Mouse (Mus musculus): Measurements from ENCODE around the gene Cdh22. TPM values are rescaled to one million over a fixed set of nuclear protein-coding genes. Genes with fewer than 3 reads are reported as not detected.
A peak's percentile ranks its signal among the peaks of the same experiment; 100 is the strongest.

The Cdh22 gene
- total RNA-seq, 1 experiment from 2014 or later: 1.2 TPM

DNA sequence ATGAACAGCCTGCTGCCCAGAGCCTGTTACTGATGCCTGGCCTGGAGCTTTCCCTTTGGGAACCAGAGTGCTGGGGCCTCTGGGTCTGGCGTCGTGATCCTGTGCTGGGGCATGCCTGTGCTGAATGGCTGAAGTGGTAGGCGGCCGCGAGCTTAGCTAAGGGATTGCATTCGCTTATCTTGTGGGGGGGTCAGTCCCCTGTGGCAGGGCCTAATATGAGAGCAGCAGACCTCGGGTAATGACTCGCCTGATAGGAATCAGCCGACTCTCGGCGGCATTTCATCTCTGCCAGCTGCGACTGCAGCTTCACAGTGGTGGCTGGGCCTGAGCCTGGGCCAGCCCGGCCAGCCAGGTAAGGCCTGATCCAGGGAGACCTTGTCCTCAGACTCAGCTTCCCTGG lies 88.8 kb downstream of the Cdh22 start:
- DNase-seq: peak; percentile 13

DNA sequence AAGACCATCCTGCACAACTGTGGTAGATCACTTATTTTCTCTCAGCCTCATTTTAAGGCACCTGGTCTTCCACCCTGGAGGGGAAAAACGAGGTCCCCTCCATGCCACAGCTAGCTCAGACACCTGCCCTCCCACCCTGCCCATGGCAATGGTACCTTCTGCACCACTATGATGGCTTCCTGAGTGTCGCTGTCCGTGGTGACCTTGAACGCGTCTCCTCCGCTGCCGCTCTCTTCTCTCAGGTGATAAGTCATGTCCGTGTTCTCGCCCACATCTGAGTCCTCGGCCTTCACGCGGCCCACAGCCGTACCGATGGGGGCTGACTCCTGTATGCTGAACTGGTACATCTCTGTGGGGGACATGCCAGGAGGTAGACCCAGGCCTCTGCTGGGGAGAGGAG lies 91.2 kb downstream of the Cdh22 start:
- no peak for DNase-seq

DNA sequence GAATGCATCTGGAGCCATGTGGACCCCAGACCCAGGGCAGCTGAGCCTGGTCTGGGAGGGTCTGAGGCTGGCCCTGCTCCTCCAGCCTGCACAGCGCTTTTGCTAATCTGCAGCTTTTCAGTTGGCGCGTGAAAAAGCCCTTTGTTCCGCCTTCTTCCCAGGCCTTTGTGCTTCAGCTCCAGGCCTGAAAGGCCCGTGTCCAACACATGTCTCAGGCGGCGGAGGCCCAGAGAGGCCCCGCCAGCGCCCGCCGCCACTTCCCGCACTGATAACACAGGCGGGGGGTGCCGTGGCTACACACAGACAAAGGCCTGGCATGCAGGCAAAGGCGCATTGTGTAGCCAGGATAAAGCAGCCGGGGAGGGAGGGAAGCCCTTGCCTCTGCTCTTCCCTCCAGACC lies 98.6 kb downstream of the Cdh22 start:
- no peak for DNase-seq

DNA sequence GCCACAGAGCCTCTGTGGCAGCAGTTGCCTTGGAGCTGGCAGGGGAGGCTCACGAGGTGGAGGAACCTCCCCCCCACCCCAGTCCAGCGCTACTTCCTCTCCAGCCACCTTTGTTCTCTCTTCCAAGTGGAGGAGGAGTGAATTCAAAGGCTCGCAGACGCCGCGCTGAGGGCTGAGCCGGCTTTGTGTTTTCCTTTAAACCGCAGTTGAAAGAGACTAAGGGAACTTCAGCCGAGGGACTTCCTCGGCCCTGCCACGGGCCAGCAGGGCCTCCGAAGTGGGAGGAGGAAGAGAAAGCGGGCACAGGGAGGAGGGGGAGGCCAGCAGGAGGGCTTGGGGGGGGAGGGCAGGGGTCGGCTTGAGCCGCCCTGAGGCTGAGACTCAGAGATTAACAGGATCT lies 101.1 kb downstream of the Cdh22 start:
- DNase-seq: no peak

DNA sequence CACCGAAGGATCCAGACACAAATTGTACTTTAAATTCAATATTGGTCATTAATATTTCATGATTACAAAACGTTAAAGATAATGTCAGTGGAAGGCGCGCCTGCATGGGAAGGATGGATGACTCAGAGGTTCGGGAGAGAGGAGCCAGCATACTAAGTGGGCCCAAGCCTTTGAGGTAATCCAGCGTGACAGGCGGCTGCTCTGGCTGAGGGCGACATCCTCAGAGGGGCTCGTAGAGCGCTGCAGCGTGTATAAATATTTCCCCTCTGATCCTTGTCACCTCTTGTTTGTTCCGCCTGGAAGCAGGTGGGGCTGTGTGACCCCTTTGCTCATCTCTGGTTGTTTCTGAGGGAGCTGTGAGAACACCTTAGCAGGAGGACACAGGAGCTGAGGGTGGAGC lies 103.2 kb downstream of the Cdh22 start:
- no peak for DNase-seq

DNA sequence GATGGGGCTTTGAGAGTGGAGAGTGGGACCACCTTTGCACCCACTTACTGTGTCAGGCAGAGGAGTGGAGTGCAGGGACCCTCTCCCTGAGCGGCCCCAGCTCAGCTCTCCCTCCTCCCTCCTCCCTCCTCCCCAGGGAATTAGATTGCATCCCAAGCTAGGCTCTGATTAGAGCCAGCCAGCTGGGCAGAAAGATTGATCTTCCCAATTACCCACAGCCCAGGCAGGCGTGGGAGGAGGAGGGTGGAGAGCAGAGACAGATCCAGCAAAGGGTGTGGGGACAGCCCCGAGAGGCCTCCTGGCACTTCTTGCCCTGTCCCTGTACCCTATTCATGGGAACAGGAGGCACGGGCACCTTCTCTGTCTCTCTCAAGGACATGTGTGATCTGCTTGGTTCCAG lies 105.5 kb downstream of the Cdh22 start:
- no peak for DNase-seq

DNA sequence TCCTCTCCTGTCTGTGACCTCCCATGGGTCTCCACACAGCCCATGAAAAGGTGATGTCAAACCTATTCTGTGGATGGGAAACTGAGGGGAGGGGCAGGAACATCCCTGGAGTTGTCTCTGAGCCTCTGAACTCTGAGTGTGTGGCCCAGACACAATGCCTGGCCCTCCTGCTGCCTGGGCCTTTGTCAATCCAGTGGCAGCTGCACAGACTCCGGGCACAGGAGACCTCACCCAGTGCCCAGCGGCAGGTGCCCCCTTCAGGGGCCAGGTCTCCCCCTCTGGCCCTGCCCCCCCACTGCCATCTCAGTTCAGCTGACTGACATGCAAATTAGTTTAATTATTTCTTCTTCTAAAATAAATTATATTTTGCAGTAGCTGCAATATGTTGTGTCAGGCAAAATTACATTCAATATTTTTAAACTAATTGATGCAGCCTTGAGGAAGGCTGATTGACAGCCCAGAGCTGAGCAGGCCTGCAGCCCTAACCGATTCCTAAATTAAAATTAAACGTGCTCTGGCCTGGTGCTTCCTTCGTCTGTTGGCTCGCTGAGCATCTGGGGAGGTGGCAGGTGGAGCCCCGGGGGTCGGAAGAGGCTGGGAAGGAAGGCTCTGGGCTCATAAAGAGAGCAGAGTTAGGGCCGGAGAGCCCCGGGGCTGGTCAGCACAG lies 107.6 kb downstream of the Cdh22 start:
- DNase-seq: no peak

DNA sequence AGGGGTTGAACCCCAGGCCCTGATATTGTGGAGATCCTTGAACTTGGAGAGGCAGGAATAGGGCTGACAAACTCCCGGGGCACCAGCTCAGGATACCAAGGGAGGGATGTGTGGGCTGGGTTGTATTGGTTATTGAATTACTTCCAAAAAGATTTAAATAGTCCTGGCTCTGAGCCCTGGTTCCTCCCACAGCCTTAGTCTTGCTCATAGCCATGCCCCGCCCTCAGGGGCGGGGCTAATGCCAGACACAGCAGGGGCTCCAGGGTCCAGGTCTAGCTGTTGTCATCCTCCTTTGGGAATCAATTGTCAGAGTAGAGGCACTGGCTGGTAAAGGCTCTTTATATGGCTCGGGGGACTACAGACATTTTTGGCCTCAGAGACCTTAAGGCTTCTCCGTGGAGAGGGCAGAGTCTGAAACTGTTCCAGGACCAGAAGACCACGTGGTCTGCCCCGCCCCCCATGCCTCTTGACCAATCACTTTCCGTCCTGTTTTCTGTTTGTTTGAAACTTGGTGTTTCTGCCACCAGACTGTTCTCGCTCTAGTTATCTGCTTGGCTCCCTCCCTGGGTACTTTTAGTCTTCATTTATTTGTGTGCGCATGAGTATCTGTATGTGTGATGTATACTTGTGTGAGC lies 113.3 kb downstream of the Cdh22 start:
- DNase-seq: no peak

DNA sequence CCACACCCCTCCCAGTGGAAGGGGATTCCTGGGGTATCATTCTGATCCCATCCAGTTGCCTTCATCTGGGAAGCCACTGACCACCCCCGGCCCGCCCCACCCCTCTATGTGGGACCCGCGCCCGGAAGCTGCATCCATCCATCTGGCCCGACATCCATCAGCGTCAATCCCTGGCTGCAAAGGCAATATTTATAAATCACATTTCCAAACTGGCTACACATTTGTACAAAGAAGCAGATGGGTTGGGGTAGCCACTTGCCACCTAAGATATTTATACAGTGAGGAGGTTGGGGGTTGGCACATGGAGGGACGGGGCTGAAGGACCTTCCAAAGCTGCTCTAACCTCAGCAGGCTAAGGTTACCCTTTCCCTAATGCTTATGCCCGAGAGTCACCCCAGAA lies 113.9 kb downstream of the Cdh22 start:
- no peak for DNase-seq

DNA sequence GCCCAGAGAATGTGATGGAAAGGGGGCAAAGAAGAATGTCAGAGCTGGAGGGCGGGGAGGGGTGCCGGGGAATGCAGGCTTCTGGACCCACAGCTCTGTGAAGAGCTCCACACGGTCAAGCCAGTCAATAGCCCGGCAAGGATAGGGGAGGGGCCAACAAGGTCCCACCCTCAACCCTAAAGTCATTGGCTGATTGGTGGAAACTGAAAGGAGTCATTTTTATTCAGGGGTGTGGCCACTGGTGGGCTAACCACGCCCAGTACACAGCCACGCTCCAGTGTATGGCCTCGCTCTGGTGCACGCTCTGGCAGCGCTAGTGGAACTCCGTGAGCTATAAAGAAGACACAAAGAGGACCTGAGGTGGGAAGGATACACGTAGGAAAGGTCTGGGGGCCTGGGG lies 120.9 kb downstream of the Cdh22 start:
- DNase-seq: no peak

DNA sequence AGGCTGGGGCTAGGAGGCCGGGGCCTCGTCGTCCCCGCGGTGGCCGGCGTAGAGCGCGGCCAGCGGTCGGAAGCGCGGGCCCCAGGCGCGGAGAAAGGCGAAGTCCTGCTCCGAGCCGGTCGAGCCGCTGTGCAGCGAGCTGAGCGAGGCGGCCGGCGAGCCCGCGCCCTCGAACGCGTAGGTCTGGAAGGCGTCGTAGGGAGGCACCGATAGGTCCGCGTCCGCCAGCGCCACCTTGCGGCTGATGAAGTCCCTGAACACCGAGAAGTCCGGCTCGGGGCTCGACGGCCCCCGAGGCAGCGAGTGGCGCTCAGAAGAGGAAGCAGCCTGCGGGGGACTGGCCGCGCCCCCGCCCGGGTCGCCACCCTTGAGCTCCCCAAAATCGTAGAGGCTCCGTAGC lies 122.5 kb downstream of the Cdh22 start:
- peak; percentile 94 for DNase-seq

DNA sequence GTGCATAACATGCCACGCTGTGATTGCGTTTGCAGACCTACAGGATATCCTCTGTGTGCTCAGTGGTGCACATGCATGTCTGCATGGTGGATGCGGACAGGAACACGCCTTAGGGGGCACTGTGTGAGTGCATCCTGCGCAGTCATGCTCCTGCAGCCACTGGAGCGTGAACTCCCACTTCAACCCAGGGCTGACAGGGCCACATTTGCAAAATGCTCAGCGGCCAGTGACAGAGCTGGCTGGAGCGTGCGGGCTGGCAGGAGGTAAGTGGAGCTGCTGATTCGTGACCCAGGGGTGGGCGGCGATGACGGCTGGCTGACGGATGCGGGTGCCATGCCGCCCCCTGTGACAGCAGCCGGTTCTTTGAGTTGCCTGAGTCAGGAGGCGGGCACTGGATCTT lies 128.1 kb downstream of the Cdh22 start:
- no peak for DNase-seq

DNA sequence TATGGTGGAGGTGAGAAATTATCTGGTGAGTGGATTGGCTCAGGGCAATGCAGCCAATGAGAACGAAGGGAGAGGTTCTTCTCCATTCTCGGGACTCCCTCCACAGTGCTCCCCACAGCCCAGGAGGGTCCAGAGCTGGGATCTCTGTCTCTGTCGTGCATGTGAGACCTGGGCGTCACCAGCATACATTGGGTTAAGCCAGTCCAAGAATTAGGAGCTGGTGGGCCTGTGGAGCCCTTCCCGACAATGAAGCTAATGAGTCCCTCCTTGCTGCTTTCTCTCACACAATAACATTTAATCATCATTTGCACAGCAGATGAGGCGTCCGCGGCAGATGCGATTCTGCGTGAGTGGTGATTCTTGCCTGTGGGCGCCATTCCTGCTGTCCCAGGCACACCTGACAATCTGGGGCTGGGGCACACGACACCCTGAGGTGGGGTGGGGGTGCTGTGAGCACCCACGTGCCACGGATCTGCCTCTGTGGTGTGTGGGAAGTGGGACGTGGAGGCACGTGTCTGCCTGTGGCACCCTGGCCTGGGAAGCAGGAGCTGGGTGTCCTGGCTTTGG lies 129.1 kb downstream of the Cdh22 start:
- no peak for DNase-seq

DNA sequence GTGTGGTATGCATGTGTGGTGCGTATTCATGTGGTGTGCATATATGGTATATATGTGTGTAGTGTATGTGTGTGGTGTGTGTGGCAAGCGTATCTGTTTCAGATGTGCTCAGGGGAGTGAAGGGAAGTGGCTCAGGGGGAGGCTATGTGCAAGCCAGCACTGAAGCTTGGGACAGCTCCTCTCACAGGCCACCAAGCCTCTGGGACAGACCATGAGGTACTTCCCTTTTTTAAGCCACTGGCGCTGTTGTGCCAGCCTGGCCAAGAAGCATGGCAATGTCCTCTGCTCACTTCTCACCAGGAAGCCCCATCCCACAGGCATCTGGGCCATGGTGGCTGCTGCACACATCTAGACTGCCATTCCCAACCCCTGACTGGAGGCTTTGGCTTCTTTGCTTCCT lies 131.7 kb downstream of the Cdh22 start:
- DNase-seq: no peak

DNA sequence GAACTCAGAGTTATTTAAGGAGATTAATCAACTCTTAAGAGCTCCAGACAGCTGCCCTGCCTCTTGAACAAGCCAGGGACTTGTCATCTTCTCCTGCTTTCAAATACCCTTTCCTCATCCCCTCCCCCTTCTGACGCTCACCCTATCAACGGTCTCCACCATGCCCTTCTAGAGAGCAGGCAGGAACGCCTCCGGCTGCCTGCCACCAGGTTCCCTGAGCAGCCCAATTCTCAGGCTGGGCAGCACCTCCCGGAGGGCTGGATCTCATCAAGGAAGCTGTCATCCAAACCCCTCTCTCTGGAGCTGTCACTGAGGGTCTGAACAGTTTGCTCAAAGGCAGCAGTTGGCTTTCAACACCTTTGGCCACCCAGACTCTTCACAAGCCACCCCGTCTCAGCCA lies 133.9 kb downstream of the Cdh22 start:
- no peak for DNase-seq

DNA sequence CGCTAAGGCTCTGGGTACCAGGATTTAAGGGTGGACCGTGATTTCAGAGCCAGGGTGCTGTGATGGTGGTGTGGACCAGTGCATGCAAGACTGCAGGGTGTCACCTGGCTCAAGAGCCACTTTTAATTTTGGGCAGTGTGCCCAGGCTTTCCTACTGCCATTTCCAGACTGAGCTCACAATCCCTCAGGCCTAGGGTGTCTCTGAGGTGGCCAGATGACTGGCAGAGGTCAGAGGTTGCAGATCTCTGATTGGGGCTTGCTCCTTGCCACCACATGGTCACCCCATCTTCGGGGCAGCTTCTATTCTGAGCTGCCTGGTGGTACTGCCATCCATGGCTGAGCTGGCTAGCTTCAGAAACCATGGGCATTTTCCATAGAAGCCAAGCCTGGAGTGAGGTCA lies 135.8 kb downstream of the Cdh22 start:
- DNase-seq: no peak

DNA sequence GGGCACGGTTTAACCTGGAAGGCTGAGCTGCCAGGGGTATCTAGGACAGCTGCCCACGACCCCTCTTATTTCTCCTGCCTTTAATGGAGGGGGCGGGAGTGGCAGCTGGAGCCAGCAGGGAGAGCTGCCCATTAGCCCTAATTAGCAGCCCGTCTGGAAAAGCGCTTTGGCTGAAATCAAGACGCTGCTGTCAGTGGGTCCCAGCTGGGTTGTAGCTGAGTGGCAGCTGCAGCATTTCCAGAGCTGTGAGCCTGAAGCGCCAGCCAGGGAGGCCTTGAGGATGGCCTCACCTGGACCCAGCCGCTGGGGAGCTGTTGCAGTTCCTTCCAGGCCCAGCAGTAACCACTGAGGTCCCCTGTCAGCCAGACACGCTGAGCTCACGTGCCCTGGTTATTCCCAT lies 138.3 kb downstream of the Cdh22 start:
- no peak for DNase-seq

DNA sequence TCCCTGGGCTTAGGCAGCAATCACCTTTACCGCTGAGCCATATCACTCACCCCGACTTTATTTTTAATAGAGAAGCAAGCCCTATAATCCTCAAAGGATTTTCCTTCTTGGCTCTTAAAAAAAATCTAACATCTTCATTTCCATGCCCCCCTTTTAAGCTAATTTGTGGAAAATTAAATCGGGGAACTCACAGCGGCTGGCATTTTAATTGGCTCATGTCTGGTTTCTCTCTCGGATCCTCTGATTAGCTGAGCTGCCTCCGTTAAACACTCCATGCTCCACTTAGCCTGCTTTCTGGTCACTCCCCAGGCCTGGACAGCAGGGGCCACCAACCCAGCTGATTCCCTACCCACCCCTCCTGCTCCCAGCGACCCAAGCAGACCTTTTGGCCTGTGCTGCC lies 142.3 kb downstream of the Cdh22 start:
- DNase-seq: no peak

DNA sequence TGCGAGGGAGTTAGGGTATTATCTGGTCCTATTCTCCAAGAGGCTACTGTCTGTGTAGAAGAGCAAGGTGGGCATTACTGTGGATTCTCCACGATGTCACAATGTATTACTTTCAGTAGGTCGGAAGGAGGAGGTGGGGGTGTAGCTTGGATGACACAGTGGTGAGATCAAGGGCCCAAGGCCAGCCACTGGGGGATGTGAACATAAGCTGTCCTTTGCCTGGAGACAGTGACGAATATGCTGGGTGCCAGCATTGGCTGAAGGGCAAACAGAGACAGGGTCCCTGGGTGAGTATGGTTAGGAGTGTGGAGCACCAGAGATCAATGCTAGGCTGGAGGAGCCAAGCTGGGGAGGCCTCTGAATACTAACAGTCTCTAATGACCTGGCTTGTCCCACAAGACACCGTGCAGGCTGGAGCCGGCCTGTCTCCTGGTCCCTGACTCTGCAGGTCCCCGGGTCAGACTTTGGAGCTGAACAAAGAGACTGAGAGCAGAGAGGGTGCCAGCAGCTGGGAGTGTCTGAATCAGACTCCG lies 143.2 kb downstream of the Cdh22 start:
- DNase-seq: peak; percentile 67

DNA sequence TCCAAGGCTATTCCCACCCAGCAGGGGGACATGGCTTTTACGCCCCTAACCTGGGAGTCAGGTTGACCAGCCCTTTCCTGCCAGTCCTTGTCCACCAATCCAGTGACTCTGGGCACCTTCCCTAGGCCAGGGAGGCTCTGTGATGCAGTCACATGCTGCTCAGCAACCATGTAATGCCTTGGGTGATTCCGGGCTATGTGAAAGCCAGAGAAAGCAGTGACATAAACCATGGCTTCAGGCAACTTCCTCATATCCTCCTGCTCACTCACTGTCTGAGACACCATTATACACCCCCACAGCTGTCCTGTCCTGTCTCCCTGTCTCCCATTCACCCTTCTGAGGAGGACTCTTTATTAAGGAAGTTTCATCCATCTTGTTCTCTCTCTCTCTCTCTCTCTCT lies 144.0 kb downstream of the Cdh22 start, which contains the start of gene 1700025C18Rik:
Gene 1700025C18Rik (minus strand): TSS at position 101 of the 400 bp plus-strand sequence.
- DNase-seq: no peak

DNA sequence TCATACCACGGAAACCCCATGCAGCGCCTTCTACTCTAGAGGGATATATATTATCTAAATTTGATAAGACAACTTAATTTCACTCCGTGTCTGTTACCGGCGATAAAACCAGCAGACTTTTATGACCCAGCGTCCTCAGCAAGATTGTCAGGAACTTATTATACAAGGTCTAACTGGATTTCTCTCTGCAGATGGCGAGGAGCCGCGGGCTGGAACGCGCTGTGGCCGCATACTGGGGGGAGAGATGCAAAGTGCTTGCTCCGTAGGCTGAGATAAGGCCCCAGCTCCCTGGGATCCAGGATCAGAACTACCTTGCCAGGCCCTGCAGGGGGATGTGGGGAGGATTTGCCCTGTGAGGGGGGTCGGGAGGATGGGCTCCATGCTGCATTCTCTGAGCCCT lies 145.2 kb downstream of the Cdh22 start:
- DNase-seq: no peak

DNA sequence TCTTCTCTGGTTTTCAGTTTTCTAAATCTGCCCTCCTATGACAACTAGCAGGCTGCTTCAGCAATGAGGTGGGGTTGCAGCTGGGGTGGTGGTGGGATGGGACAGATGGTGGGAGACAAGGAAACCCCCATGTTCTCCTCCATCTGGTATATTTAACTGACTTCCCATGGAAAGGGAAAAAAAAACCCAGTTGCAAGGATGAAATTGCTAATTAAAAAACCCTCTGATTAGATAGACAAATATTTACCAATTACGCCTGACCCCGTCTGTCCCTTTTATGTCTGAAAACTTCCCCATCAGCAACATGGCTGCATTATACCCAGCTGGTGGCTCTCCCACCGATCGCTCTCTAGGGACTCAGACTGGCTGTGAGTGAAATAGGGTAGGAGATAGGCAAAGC lies 148.0 kb downstream of the Cdh22 start:
- DNase-seq: no peak

DNA sequence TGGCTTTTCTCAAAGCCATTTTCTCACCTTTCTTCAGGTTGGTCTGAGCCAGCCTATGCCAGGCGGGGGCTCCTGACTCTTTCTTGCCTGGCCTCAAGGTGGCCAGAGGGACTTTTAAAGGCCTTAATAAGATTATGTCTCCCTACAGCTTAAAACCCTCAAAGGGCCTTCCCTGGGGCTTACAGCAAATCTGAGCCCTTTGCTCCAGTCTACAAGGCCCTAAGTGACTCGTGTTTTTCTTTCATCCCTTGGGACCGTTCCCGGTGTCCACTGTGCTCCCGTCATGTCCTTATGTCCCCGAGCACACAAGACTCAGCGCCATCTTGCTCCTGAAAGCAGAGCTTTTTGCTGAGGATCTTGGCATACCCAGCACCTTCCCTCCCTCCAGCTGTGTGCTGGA lies 153.4 kb downstream of the Cdh22 start:
- no peak for DNase-seq

DNA sequence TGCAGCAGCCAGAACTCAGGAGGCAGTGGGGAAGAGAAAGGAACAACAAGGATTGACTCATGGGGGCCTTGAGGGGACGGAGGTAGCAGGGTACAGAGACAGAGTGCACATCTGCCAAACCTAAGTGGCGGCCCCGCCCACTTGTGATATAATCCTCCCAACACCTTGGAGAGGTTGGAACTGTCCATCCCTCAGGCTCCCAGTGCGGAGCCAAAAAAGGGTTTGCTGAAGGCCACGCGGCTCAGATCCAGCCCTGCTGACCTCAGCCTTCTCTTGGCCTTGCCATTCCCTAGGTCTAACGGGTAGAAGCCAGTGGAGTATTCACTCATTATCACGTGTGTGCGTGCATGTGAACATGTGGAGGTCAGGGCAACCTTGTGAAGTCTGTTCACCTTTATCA lies 154.0 kb downstream of the Cdh22 start:
- DNase-seq: peak; percentile 37
